Mouse (Mus musculus) left cerebral cortex, postnatal 14 days (tissue): ENCODE results near the gene Sh3bgrl. TPM values are rescaled to one million over a fixed set of nuclear protein-coding genes. Genes with fewer than 3 reads are reported as not detected.
"Not testable (repeated sequence)": the region's sequence is repeated elsewhere in the genome, so short reads cannot be mapped to it uniquely, and the experiment has no call there.

Experiments
- DNase-seq, 2 experiments: peaks; one replicate each; pipeline ENCODE4 v3.0.0; 2021 to 2022; ENCODE audit warnings: low spot score in 2 of 2, mixed read lengths in 1 of 2
- intact Hi-C: fragments of 180-260 bp; cut with DNase I; formaldehyde crosslinking; loops from one replicate; pipeline ENCODE4 v1.15.1; 2025
- long read RNA-seq, 2 experiments: library from polyadenylated mRNA; stranded (forward); transcript quantifications; one replicate each; pipeline ENCODE4 v2.0.0; 2021
- total RNA-seq, 2 experiments: library from RNA; stranded (reverse); gene quantifications; 2 replicates each; pipeline ENCODE4 v1.2.3; 2021

Sh3bgrl gene
- total RNA-seq: 10 to 100 TPM; 64.4 to 73.3 TPM
- long read RNA-seq, experiment 1, transcript Sh3bgrl-201 (4 exons, 2,882 nt): major isoform, 124 of 197 reads
- long read RNA-seq, experiment 1, partial matches to known transcripts: 66 of 197 reads
- long read RNA-seq, experiment 1, other reads (novel, unspliced or antisense): 7 of 197 reads
- long read RNA-seq, experiment 2, transcript Sh3bgrl-201 (4 exons, 2,882 nt): major isoform, 109 of 154 reads
- long read RNA-seq, experiment 2, partial matches to known transcripts: 41 of 154 reads
- long read RNA-seq, experiment 2, other reads (novel, unspliced or antisense): 4 of 154 reads

- intact Hi-C loops: loop anchor here (10.0 kb wide), 1 partner anchor 259 kb away; no protein-coding TSS in a partner anchor
- peak; percentile 49 to 71 for DNase-seq
Measured at GRCm38 (mm10) chrX:109095245-109096242, at the start of gene Sh3bgrl. Gene Sh3bgrl (plus strand): TSS chrX:109095365.

- DNase-seq: no peak
- intact Hi-C loops: no loop called here
Measured at GRCm38 (mm10) chrX:109047773-109048172, 47.4 kb upstream of the Sh3bgrl start.

GRCm38 (mm10) chrX:109071719-109072118, 23.4 kb upstream of the Sh3bgrl start:
- intact Hi-C loops: loop anchor here (10.0 kb wide), 1 partner anchor 207 kb away; no protein-coding TSS in a partner anchor
- no peak for DNase-seq

GRCm38 (mm10) chrX:109075716-109076115, 19.4 kb upstream of the Sh3bgrl start:
- intact Hi-C loops: loop anchor here (10.0 kb wide), 1 partner anchor 211 kb away; no protein-coding TSS in a partner anchor
- DNase-seq: no peak

- intact Hi-C loops: loop anchor here (10.0 kb wide), 1 partner anchor 212 kb away; no protein-coding TSS in a partner anchor
- peak; percentile 8 to 20 for DNase-seq
Measured at GRCm38 (mm10) chrX:109076355-109076754, 18.8 kb upstream of the Sh3bgrl start.

- not testable (repeated sequence) for DNase-seq
- intact Hi-C loops: loop anchor here (10.0 kb wide), 1 partner anchor 215 kb away; no protein-coding TSS in a partner anchor
Measured at GRCm38 (mm10) chrX:109079354-109079753, 15.8 kb upstream of the Sh3bgrl start.

- no peak for DNase-seq
- intact Hi-C loops: no loop called here
Measured at GRCm38 (mm10) chrX:109087073-109087472, 8.1 kb upstream of the Sh3bgrl start.

GRCm38 (mm10) chrX:109094800-109095199, 365 bp upstream of the Sh3bgrl start:
- intact Hi-C loops: loop anchor here (10.0 kb wide), 1 partner anchor 260 kb away; no protein-coding TSS in a partner anchor
- no peak for DNase-seq

- no peak for DNase-seq
- intact Hi-C loops: loop anchor here (10.0 kb wide), 1 partner anchor 256 kb away; no protein-coding TSS in a partner anchor
Measured at GRCm38 (mm10) chrX:109098511-109098910, 3.3 kb downstream of the Sh3bgrl start.

GRCm38 (mm10) chrX:109100441-109100840, 5.3 kb downstream of the Sh3bgrl start:
- no peak for DNase-seq
- intact Hi-C loops: no loop called here

GRCm38 (mm10) chrX:109108117-109108805, 13.1 kb downstream of the Sh3bgrl start:
- intact Hi-C loops: no loop called here
- no peak for DNase-seq

GRCm38 (mm10) chrX:109112885-109113284, 17.7 kb downstream of the Sh3bgrl start:
- intact Hi-C loops: no loop called here
- no peak for DNase-seq

GRCm38 (mm10) chrX:109113401-109114280, 18.5 kb downstream of the Sh3bgrl start:
- intact Hi-C loops: no loop called here
- no peak for DNase-seq

GRCm38 (mm10) chrX:109119829-109120826, 25.0 kb downstream of the Sh3bgrl start:
- intact Hi-C loops: no loop called here
- DNase-seq: no peak

- intact Hi-C loops: no loop called here
- no peak for DNase-seq
Measured at GRCm38 (mm10) chrX:109121161-109121560, 26.0 kb downstream of the Sh3bgrl start.

- no peak for DNase-seq
- intact Hi-C loops: no loop called here
Measured at GRCm38 (mm10) chrX:109122670-109123069, 27.5 kb downstream of the Sh3bgrl start.

- no peak for DNase-seq
- intact Hi-C loops: no loop called here
Measured at GRCm38 (mm10) chrX:109123762-109124161, 28.6 kb downstream of the Sh3bgrl start.
